Mouse (Mus musculus) limb, embryonic 14.5 days (tissue): Measurements from ENCODE around the gene Slc25a12. TPM values are rescaled to one million over a fixed set of nuclear protein-coding genes. Genes with fewer than 3 reads are reported as not detected.

Experiments
- ATAC-seq: fragments of 200-750 bp; cut with Nextera tagmentation; 2 replicates; pipeline ENCODE4 v1.8.0; 2017; ENCODE audit warnings: low read depth, moderate number of reproducible peaks, moderate TSS enrichment; ENCODE audit not compliant: low FRiP score
- DNase-seq: peaks from one replicate; pipeline ENCODE4 v3.0.0-alpha.2; 2015; ENCODE audit warnings: low spot score
- H3K27ac ChIP-seq: fragments of 300-500 bp; sonication (generic); replicated peaks from 2 replicates; pipeline ENCODE4 v1.5.1; 2014; ENCODE audit warnings: low read depth, mild to moderate bottlenecking, low read length, moderate library complexity, mixed read lengths
- H3K27me3 ChIP-seq: fragments of 300-500 bp; sonication (generic); 2 replicates; pipeline ENCODE4 v1.6.1; 2014; ENCODE audit warnings: low read length, mixed read lengths; ENCODE audit not compliant: control insufficient read depth, insufficient read depth
- H3K36me3 ChIP-seq: fragments of 300-500 bp; sonication (generic); 2 replicates; pipeline ENCODE4 v1.6.1; 2014; ENCODE audit warnings: mild to moderate bottlenecking, low read length, moderate library complexity, mixed read lengths; ENCODE audit not compliant: control insufficient read depth, insufficient read depth
- H3K4me1 ChIP-seq: fragments of 300-500 bp; sonication (generic); 2 replicates; pipeline ENCODE4 v1.6.1; 2014; ENCODE audit warnings: antibody characterized with exemption, low read length, mixed read lengths; ENCODE audit not compliant: control insufficient read depth, insufficient read depth
- H3K4me2 ChIP-seq: fragments of 300-500 bp; sonication (generic); replicated peaks from 2 replicates; pipeline ENCODE4 v1.6.1; 2014; ENCODE audit warnings: low read depth, mild to moderate bottlenecking, low read length, moderate library complexity; ENCODE audit not compliant: severe bottlenecking
- H3K4me3 ChIP-seq: fragments of 300-500 bp; sonication (generic); replicated peaks from 2 replicates; pipeline ENCODE4 v1.5.1; 2014; ENCODE audit warnings: low read length
- H3K9ac ChIP-seq: fragments of 300-500 bp; sonication (generic); 2 replicates; pipeline ENCODE4 v1.6.1; 2014; ENCODE audit warnings: mild to moderate bottlenecking, low read depth, low read length, moderate library complexity; ENCODE audit not compliant: severe bottlenecking
- H3K9me3 ChIP-seq: fragments of 300-500 bp; sonication (generic); 2 replicates; pipeline ENCODE4 v1.6.1; 2016; ENCODE audit warnings: low read length; ENCODE audit not compliant: control insufficient read depth
- POLR2A ChIP-seq: fragments of 200-500 bp; IDR thresholded peaks from 2 replicates; pipeline ENCODE4 v1.8.0; 2012; ENCODE audit warnings: inconsistent platforms, mild to moderate bottlenecking, moderate library complexity, borderline replicate concordance; ENCODE audit not compliant: insufficient read depth, insufficient read length; ENCODE audit errors: extremely low read depth
- WGBS: fragments of 180-500 bp; shearing (Covaris S2); extraction: QIAGEN DNeasy Blood & Tissue Kit; methylation state at CpG from one replicate; pipeline ENCODE4 v1.1.7; 2014; 5-methylcytosine and 5-hydroxymethylcytosine counted together
- polyA plus RNA-seq, 2 experiments: library from polyadenylated mRNA; depleted of rRNA in 1 of 2; stranded (reverse) in 1 of 2; unstranded in 1 of 2; fragments of >200 nt; fragmentation: Nextera tagmentation in 1 of 2; extraction: Ambion mirVana in 1 of 2; gene quantifications; 2 replicates each; pipeline versions ENCODE4 v1.2.1 to v1.2.3; 2012 to 2014

The Slc25a12 gene
- polyA plus RNA-seq, 2 experiments: 30.9 to 33.1 TPM

DNA sequence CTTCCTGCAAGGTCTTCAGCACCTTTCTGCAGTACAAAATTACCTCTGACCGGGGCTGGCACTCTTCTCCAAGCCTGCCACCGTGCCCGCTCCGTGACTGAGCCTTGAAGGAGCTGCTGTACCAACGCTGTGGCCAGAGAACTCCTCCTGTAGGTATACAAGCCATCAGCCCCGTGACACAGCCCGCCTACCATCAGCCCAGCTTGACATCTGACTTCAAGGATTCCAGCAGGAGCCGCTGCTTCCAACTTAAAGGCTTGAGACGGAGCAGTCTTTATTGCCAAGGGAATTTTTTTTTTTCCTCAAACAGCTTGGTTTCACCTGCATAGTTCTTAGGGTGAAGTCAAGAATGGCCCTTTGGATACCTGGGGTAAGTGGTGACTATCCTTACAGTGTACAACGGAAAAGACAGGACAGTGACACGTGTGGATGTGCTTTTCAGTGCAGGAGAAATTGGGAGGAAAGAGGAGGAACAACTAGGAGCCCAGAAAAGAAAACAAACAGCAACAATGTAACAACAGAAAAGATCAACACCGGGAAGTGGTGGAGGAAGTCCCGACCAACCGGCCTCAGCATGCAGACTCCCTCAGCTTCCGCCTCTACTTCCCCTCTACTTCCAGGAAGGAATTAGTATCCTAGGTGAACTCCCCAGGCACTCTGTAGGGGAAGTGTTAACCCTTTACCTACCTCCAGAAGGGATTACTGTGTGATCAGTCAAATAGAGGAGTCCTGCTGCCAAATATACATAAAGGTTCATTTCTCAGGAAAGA is 39.0 kb downstream of the Slc25a12 start:
- Histone ChIP-seq H3K4me2 (no peak overlapping the region), H3K27me3 (no peaks in the 10 kb centered on the region), H3K27ac (no peak overlapping the region), H3K36me3 (peaks cover 7% of the 10 kb centered on the region; the same call in 1 of the 2 replicates), H3K4me1 (0 out of 2 replicates have a peak, but pooled peaks cover 2% of the 10 kb centered on the region), H3K9ac (no peak overlapping the region), H3K9me3 (no peaks in the 10 kb centered on the region), H3K4me3 (no peak overlapping the region)
- TF ChIP-seq POLR2A: no peak
- WGBS: 64% methylated on average over 15 of the region's 15 CpGs
- ATAC-seq (no peak), DNase-seq (no peak)

DNA sequence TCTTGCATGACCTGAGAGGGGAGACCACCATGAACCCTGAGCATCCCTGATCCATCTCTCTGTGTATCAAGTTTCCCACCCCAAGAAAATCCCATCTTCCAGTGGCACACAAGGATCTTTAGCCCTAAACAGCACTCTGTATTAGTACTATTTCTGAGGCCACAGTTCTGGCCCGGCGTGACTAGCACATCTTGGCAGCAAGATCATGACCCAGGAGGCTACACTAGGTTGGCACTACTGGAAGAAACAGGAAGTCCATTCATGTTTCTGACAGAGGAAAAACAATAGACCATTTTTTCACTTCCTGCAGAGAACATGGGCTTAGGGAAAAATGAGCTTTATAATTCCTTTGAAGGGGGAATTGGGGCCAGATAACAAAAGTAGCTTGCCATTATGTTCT is 39.8 kb downstream of the Slc25a12 start:
- Histone ChIP-seq H3K27me3 (no peaks in the 10 kb centered on the region), H3K4me2 (no peak overlapping the region), H3K36me3 (peaks cover 13% of the 10 kb centered on the region), H3K9ac (no peak overlapping the region), H3K27ac (no peak overlapping the region), H3K4me1 (0 out of 2 replicates have a peak, but pooled peaks cover 2% of the 10 kb centered on the region), H3K9me3 (no peaks in the 10 kb centered on the region), H3K4me3 (no peak overlapping the region)
- no peak for TF ChIP-seq POLR2A
- DNase-seq (no peak), ATAC-seq (no peak)
- WGBS: 90% methylated on average over 2 of the region's 2 CpGs

GRCm38 (mm10) chr2:71326766-71327464 is 40.6 kb downstream of the Slc25a12 start:
- Histone ChIP-seq H3K27me3 (no peaks in the 10 kb centered on the region), H3K4me1 (0 out of 2 replicates have a peak, but pooled peaks cover 2% of the 10 kb centered on the region), H3K9ac (no peak overlapping the region), H3K27ac (no peak overlapping the region), H3K4me3 (no peak overlapping the region), H3K4me2 (no peak overlapping the region), H3K9me3 (no peaks in the 10 kb centered on the region), H3K36me3 (peaks cover 13% of the 10 kb centered on the region)
- ATAC-seq: no peak
- DNase-seq: no peak
- 59% methylated on average over 11 of the region's 11 CpGs for WGBS
- no peak for TF ChIP-seq POLR2A

- Histone ChIP-seq H3K9ac (no peak overlapping the region), H3K27me3 (no peaks in the 10 kb centered on the region), H3K27ac (no peak overlapping the region), H3K4me1 (0 out of 2 replicates have a peak, but pooled peaks cover 2% of the 10 kb centered on the region), H3K36me3 (peaks cover 14% of the 10 kb centered on the region; the same call in 1 of the 2 replicates), H3K4me3 (no peak overlapping the region), H3K4me2 (no peak overlapping the region), H3K9me3 (no peaks in the 10 kb centered on the region)
- ATAC-seq (no peak), DNase-seq (no peak)
- 93% methylated on average over 7 of the region's 7 CpGs for WGBS
- no peak for TF ChIP-seq POLR2A
These were observed 43.7 kb downstream of the Slc25a12 start for GRCm38 (mm10) chr2:71323886-71324285.

GRCm38 (mm10) chr2:71321486-71321885 is 46.1 kb downstream of the Slc25a12 start:
- H3K4me2 ChIP-seq: no peak overlapping the region
- H3K27me3 ChIP-seq: no peaks in the 10 kb centered on the region
- no peaks in the 10 kb centered on the region for H3K9me3 ChIP-seq
- TF ChIP-seq POLR2A: no peak
- no peak overlapping the region for H3K4me3 ChIP-seq
- H3K4me1 ChIP-seq: 0 out of 2 replicates have a peak, but pooled peaks cover 2% of the 10 kb centered on the region
- ATAC-seq (no peak), DNase-seq (no peak)
- no peak overlapping the region for H3K27ac ChIP-seq
- H3K9ac ChIP-seq: no peak overlapping the region
- 85% methylated on average over 3 of the region's 3 CpGs for WGBS
- H3K36me3 ChIP-seq: peaks cover 18% of the 10 kb centered on the region; the same call in 1 of the 2 replicates
